Mouse (Mus musculus) E14TG2a.4 (cell line): ENCODE results near the gene Dock10.

Experiments used
- H3K27me3 ChIP-seq: 2 replicates; pipeline ENCODE4 v1.6.1; 2014; ENCODE audit warnings: low read length, control low read depth; ENCODE audit not compliant: insufficient read depth
- H3K36me3 ChIP-seq: 2 replicates; pipeline ENCODE4 v1.6.1; 2014; ENCODE audit warnings: low read length, control low read depth; ENCODE audit not compliant: insufficient read depth
- H3K4me1 ChIP-seq: replicated peaks from 2 replicates; pipeline ENCODE4 v1.6.1; 2014; ENCODE audit warnings: low read depth, low read length, control low read depth
- H3K4me3 ChIP-seq: replicated peaks from 2 replicates; pipeline ENCODE4 v1.5.1; 2014; ENCODE audit warnings: mild to moderate bottlenecking, low read length
- H3K9me3 ChIP-seq: 2 replicates; pipeline ENCODE4 v1.6.1; 2014; ENCODE audit warnings: low read length, control low read depth
- CTCF ChIP-seq: conservative IDR thresholded peaks from 2 replicates; pipeline ENCODE4 v1.5.1; 2014; ENCODE audit warnings: low read length
- NANOG ChIP-seq: IDR thresholded peaks from 2 replicates; pipeline ENCODE4 v1.6.1; 2014; ENCODE audit warnings: borderline replicate concordance, low read length, mixed read lengths
- POU5F1 ChIP-seq: IDR thresholded peaks from 2 replicates; pipeline ENCODE4 v1.6.1; 2014; ENCODE audit warnings: low read length, borderline replicate concordance

Dock10 gene

DNA sequence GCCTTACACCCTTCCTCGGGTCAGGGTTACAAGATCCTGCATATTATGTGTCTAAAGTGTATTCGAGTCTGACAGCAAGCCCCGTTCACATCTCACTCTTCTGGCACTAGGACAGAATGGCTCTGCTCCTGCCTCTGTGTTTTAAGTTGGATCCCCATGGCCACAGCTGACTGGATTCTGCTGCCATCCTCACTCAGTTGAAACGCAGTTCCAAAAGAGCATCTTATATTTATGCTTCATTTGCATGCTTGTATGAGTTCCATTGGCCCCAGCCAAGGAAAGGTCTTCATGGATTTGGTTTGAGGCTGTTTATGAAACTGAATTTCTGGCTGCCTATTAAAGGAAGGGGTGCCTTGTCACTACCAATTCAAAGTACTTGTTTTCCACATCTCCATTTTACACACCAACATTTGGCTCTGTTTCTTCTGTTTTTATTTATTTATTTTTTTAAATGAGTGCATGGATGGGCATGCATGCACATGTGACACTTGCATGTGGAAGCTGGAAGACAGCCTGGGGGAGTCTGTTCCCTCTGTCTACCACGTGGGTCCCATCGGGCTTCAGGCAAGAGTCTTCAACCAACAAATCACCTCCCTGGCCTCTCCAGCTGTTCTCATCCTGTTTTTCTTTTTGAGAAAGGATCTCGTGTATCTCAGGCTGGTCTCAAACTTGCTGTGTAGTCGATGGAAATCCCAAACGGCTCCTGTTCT lies 255.7 kb downstream of the Dock10 start:
- Histone ChIP-seq H3K4me1 (no peaks in the 10 kb centered on the region), H3K4me3 (no peak overlapping the region), H3K27me3 (no peaks in the 10 kb centered on the region), H3K36me3 (no peaks in the 10 kb centered on the region), H3K9me3 (no peaks in the 10 kb centered on the region)
- no peak for TF ChIP-seq NANOG
- TF ChIP-seq CTCF = no peak
- no peak for TF ChIP-seq POU5F1

DNA sequence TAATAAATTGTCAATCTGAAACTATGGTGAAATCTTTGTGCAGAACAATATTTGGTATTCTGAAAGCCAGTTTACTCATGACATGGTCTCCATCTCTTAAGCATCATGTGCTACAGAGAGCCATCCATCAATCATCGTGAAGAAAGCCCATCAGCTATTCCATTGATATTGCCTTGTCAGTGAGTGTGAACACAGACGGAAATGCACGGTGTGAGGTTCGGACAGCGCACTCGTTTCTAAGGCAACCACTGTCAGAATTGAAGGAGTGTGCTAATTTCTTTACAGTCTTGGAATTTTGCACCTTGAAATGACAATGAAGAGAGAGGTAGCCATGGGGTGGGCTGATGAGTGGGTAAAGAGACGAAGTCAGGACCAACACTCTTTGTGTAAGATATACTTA lies 259.1 kb downstream of the Dock10 start:
- no peaks in the 10 kb centered on the region for H3K36me3 ChIP-seq
- H3K9me3 ChIP-seq = no peaks in the 10 kb centered on the region
- no peak for TF ChIP-seq POU5F1
- TF ChIP-seq NANOG = no peak
- TF ChIP-seq CTCF = no peak
- no peaks in the 10 kb centered on the region for H3K4me1 ChIP-seq
- no peaks in the 10 kb centered on the region for H3K27me3 ChIP-seq
- no peak overlapping the region for H3K4me3 ChIP-seq

DNA sequence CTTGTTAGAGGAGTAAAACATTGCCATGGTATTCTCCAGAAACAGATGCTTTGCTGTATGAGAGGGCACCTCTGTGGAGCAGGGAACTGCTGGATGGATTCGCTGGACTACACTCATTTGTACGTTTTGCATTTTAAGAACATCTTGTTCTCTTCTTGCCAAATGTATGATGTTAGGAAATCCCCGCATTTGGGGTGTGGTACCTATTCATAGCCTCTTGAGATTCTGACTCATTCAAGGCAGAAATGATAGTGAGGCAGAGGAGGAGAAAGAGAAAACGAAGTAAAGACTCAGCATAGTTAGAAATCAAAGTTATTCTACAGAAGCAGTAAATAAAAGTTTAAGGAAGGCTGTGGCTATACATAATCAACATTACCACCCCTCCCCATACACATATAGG lies 262.0 kb downstream of the Dock10 start:
- TF ChIP-seq POU5F1 (no peak), NANOG (no peak), CTCF (no peak)
- no peaks in the 10 kb centered on the region for H3K27me3 ChIP-seq
- H3K9me3 ChIP-seq = no peaks in the 10 kb centered on the region
- no peaks in the 10 kb centered on the region for H3K4me1 ChIP-seq
- H3K36me3 ChIP-seq = no peaks in the 10 kb centered on the region
- no peak overlapping the region for H3K4me3 ChIP-seq

DNA sequence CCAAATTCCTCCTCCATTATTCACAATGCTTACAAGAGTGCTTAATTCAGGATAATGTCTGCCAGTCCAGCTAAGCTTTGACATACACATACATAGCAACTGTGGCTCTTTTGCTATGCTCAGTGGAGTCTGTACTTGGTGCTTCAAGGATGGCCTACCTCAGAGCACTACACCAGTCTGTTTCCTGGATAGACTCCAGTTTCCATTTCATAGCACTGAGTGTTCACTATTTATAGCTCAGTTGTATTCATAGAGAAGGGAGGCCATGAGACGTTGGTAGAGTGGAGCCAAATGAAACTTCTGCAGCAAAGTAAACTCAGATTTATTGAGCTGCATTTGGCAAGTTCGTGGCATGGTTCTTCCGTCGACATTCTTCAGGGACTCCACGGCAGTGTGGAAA lies 274.9 kb downstream of the Dock10 start:
- Histone ChIP-seq H3K4me1 (no peaks in the 10 kb centered on the region), H3K27me3 (no peaks in the 10 kb centered on the region), H3K36me3 (no peaks in the 10 kb centered on the region), H3K9me3 (no peaks in the 10 kb centered on the region), H3K4me3 (no peak overlapping the region)
- TF ChIP-seq NANOG (no peak), CTCF (no peak), POU5F1 (no peak)

DNA sequence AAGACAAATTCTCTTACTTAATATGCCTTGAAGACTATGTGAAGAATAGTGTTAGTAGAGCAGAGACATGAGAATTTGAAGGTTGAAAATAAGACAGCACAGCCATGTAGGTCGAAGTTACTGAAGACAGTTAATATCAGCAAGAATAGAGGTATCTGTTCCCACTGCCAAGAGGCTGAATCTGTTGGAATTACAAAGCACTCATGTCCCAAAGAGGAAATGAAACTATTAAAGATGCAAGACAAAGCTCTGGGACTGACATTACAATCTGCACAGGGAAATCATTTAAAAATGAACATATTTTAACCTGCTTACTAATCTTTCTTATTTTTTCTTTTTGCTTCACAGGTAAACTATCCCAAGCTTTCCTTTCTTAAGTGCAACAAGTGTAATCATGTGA lies 283.4 kb downstream of the Dock10 start:
- Histone ChIP-seq H3K36me3 (no peaks in the 10 kb centered on the region), H3K27me3 (no peaks in the 10 kb centered on the region), H3K9me3 (no peaks in the 10 kb centered on the region), H3K4me1 (no peaks in the 10 kb centered on the region), H3K4me3 (no peak overlapping the region)
- TF ChIP-seq NANOG (no peak), POU5F1 (no peak), CTCF (no peak)

DNA sequence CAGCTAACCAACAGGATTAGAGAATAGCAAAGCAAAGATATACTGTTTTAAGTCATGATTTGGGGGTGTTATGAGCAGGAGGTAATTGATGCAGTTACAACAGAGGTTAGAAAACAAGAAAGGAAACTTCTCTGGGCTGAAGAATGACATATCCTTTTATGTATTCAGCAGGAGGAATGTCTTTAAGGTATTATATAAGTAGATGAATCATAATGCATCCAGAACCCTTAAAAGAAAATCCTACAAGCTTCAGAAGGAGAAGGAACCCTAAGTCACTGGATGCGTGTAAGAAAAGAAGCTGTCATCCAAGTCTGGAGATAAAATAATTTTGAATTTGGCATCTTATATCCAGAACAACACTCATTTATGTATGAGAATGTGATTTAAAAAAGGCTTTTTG lies 285.9 kb downstream of the Dock10 start:
- Histone ChIP-seq H3K4me1 (no peaks in the 10 kb centered on the region), H3K4me3 (no peak overlapping the region), H3K36me3 (no peaks in the 10 kb centered on the region), H3K27me3 (no peaks in the 10 kb centered on the region), H3K9me3 (no peaks in the 10 kb centered on the region)
- no peak for TF ChIP-seq NANOG
- TF ChIP-seq CTCF = no peak
- no peak for TF ChIP-seq POU5F1

DNA sequence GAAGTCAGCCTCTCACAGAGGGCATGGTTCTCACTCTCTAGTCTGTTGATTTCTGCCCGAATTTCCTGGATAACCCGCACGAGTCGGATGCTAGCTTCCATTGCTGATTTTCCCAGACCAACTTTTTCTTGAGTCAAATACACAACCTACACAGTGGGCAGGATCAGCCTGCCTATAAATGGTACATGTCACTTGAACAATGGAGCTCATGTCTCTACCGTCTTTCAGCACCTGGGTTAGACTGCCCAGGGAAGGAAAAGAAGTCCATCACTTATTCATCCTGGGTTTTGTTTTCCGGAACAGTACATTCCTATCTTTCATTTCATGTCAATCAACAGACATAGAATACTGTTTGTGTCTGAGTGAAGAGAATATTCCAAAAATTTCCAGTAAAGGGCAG lies 297.0 kb downstream of the Dock10 start, which contains the start of gene Gm45261:
Gene Gm45261, minus strand, starts transcription at position 101 of the 400 bp plus-strand sequence.
- Histone ChIP-seq H3K9me3 (no peaks in the 10 kb centered on the region), H3K4me1 (no peaks in the 10 kb centered on the region), H3K36me3 (no peaks in the 10 kb centered on the region), H3K4me3 (no peak within 1 kb of the TSS), H3K27me3 (no peaks in the 10 kb centered on the region)
- TF ChIP-seq POU5F1 (no peak), NANOG (no peak), CTCF (no peak)

DNA sequence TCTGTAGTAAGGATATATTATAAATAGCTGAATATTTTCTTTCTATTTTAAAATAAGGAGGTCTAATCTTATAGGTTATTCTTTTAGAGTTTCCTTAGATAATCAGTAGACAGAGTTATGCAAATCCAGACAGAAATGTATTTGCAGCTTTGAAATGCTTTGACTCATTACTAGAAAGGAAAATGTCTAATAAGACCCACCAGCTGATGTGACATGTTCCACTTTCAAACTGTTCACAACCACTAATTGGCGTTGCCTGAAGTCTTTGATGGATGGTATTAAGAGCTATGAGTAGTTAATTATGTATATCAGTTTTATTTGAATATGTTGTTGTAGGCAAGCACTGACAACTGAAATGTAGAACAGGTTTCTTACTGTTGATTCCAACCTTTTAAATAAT lies 298.4 kb downstream of the Dock10 start:
- no peaks in the 10 kb centered on the region for H3K27me3 ChIP-seq
- no peak for TF ChIP-seq NANOG
- no peaks in the 10 kb centered on the region for H3K36me3 ChIP-seq
- no peak overlapping the region for H3K4me3 ChIP-seq
- H3K4me1 ChIP-seq = no peaks in the 10 kb centered on the region
- no peaks in the 10 kb centered on the region for H3K9me3 ChIP-seq

DNA sequence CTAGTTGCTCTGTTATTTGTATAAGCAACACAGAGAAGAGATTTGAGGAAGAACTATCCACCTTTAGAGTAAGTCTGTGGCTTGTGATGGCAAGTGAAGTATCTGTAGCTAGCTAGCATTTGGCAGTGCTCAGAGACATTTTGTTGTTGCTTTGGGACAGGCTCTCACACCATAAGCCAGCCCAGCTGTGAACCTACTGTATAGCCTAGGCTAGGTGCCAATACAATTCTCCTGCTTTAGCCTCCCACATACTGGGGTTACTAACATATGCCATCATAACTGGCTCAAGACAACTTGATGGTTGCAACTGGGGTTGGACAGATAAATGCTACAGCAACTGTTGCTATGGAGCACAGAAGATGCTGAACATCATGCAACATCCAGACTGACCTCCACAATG lies 298.9 kb downstream of the Dock10 start:
- Histone ChIP-seq H3K4me3 (no peak overlapping the region), H3K4me1 (no peaks in the 10 kb centered on the region), H3K36me3 (no peaks in the 10 kb centered on the region), H3K9me3 (no peaks in the 10 kb centered on the region), H3K27me3 (no peaks in the 10 kb centered on the region)
- TF ChIP-seq NANOG (no peak), CTCF (no peak), POU5F1 (no peak)
